Mouse (Mus musculus) liver, adult 2 months (tissue): ENCODE data around the gene Fbxl4.

Experiments
- CTCF ChIP-seq: fragments of 200-500 bp; IDR thresholded peaks from 2 replicates; pipeline ENCODE4 v1.5.1; 2011; ENCODE audit warnings: low read depth, low read length, control low read depth
- POLR2A ChIP-seq: fragments of 200-500 bp; IDR thresholded peaks from 2 replicates; pipeline ENCODE4 v1.6.1; 2011; ENCODE audit warnings: low read length, control low read depth; ENCODE audit not compliant: insufficient read depth; ENCODE audit errors: extremely low read depth

DNA sequence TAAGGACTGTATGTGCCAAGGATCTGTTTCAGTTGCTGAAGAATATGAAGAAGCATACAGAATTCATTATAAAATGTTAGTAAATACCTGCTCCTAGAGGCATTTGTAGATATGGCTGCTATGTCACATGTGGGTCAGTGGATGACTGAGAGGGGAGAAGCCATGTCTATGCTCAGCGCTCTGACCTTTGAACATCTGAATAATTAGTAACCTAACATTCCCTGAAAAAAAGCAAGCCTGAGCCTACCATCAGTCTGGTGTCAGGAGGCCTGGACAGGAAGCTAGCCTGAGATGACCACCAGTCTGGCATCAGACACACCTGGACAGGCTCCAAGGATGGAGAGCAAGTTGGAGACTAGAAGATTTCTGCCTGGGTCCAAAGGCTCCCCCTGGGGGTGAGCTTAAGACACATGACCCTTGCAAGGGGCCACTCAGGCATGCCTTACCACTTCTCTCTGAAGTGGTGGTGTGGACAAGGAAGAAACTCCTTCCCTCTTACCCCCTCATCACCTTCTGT is 39.2 kb downstream of the Fbxl4 start:
- TF ChIP-seq CTCF (no peak), POLR2A (no peak)
